Mouse (Mus musculus): Measurements from ENCODE around the gene Hes2.

GRCm38 (mm10) chr4:152124361-152124961 lies 34.2 kb upstream of the Hes2 start:
- TF ChIP-seq GATA1 (IDR thresholded peaks at IDR 0.05; ENCODE audit: borderline replicate concordance, low read length) (no peak), CTCF (IDR thresholded peaks at IDR 0.05; ENCODE audit: low read depth, low read length) (no peak)

All from G1E (cell line).